Mouse (Mus musculus) cerebellum, postnatal 36 days (tissue): ENCODE measurements around the gene Hs2st1.

Experiments
- DNase-seq, 2 experiments: peaks; one replicate each; pipeline ENCODE4 v3.0.0; 2021 to 2022; ENCODE audit warnings: mixed read lengths in 2 of 2

Gene Hs2st1

GRCm38 (mm10) chr3:144584789-144585553 lies 15.0 kb upstream of the Hs2st1 start:
- no peak for DNase-seq

GRCm38 (mm10) chr3:144583789-144584188 lies 13.8 kb upstream of the Hs2st1 start:
- no peak for DNase-seq

- DNase-seq = no peak
Measured at GRCm38 (mm10) chr3:144582306-144582705, 12.3 kb upstream of the Hs2st1 start.

GRCm38 (mm10) chr3:144581842-144582241 lies 11.9 kb upstream of the Hs2st1 start:
- DNase-seq = no peak

GRCm38 (mm10) chr3:144580281-144580680 lies 10.3 kb upstream of the Hs2st1 start:
- no peak for DNase-seq

- DNase-seq = no peak
Measured at GRCm38 (mm10) chr3:144579796-144580195, 9.8 kb upstream of the Hs2st1 start.

GRCm38 (mm10) chr3:144578921-144579320 lies 8.9 kb upstream of the Hs2st1 start:
- no peak for DNase-seq

GRCm38 (mm10) chr3:144577366-144578340 lies 7.7 kb upstream of the Hs2st1 start:
- DNase-seq = no peak

GRCm38 (mm10) chr3:144574256-144574655 lies 4.3 kb upstream of the Hs2st1 start:
- no peak for DNase-seq

- no peak for DNase-seq
Measured at GRCm38 (mm10) chr3:144570816-144571487, 971 bp upstream of the Hs2st1 start.

- peak in 1 of 2 experiments; percentile 46 for DNase-seq
Measured at GRCm38 (mm10) chr3:144569401-144569971, 495 bp downstream of the Hs2st1 start.

- peak in 1 of 2 experiments; percentile 17 for DNase-seq
Measured at GRCm38 (mm10) chr3:144568861-144569361, 1.1 kb downstream of the Hs2st1 start.

GRCm38 (mm10) chr3:144565212-144565611 lies 4.8 kb downstream of the Hs2st1 start:
- DNase-seq = no peak

- no peak for DNase-seq
Measured at GRCm38 (mm10) chr3:144563916-144564315, 6.1 kb downstream of the Hs2st1 start.

- no peak for DNase-seq
Measured at GRCm38 (mm10) chr3:144561511-144562250, 8.3 kb downstream of the Hs2st1 start.

GRCm38 (mm10) chr3:144558274-144558673 lies 11.7 kb downstream of the Hs2st1 start:
- no peak for DNase-seq

- DNase-seq = no peak
Measured at GRCm38 (mm10) chr3:144556625-144557324, 13.2 kb downstream of the Hs2st1 start.

- no peak for DNase-seq
Measured at GRCm38 (mm10) chr3:144555144-144555543, 14.8 kb downstream of the Hs2st1 start.

GRCm38 (mm10) chr3:144554503-144554902 lies 15.5 kb downstream of the Hs2st1 start:
- DNase-seq = no peak

- DNase-seq = no peak
Measured at GRCm38 (mm10) chr3:144553942-144554341, 16.0 kb downstream of the Hs2st1 start.

GRCm38 (mm10) chr3:144551416-144551815 lies 18.6 kb downstream of the Hs2st1 start:
- no peak for DNase-seq
